Mouse (Mus musculus): ENCODE measurements around the gene Mettl8.

DNA sequence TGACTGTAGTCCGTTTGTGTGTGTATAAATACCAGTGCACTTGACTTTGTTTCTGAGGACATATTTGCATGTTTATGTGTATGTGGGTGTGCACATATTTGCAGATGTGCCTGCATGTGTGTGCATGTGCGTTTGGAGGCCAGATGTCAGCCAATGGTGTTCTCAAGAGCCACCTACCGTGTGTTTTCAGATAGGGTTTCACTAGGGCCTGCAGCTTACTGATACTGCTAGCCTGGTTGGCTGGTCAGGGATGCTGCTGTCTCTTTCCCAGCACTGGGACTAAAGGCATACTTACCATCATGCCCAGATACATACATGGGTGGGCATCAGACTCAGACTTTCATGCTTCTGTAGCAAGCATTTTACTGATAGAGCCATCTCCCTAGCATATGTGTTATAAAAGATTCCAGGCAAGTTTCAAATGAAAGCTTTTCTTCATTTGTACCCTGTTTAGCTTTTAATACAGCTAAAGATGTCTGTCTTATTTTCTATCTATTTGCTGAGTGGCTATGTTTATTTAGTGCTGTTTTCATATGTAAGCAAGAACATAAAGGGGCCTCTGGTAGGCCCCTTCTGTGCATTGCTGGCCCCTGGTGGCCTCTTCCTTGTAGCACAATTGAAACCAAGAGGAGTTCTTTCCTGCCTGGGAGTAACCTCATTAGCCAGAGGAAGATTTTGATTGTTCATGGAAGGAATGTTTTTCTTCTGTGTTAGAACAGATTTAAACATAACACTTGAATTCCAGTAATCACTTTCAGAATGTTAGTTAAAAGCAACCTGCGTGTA lies 35.5 kb upstream of the Mettl8 start:
- TF ChIP-seq POLR2A (IDR thresholded peaks at IDR 0.05; ENCODE audit: insufficient read depth, low read length), result no peak
- TF ChIP-seq CTCF (IDR thresholded peaks at IDR 0.05; ENCODE audit: low read depth, low read length), result no peak

Data from ES-Bruce4 (cell line).